Mouse (Mus musculus) brain, adult 2 months (tissue): ENCODE results near the gene Dqx1.

ENCODE experiments used
- DNase-seq: peaks from one replicate; pipeline ENCODE4 v3.0.0; 2011; ENCODE audit warnings: low read depth, low spot score

Gene Dqx1

DNA sequence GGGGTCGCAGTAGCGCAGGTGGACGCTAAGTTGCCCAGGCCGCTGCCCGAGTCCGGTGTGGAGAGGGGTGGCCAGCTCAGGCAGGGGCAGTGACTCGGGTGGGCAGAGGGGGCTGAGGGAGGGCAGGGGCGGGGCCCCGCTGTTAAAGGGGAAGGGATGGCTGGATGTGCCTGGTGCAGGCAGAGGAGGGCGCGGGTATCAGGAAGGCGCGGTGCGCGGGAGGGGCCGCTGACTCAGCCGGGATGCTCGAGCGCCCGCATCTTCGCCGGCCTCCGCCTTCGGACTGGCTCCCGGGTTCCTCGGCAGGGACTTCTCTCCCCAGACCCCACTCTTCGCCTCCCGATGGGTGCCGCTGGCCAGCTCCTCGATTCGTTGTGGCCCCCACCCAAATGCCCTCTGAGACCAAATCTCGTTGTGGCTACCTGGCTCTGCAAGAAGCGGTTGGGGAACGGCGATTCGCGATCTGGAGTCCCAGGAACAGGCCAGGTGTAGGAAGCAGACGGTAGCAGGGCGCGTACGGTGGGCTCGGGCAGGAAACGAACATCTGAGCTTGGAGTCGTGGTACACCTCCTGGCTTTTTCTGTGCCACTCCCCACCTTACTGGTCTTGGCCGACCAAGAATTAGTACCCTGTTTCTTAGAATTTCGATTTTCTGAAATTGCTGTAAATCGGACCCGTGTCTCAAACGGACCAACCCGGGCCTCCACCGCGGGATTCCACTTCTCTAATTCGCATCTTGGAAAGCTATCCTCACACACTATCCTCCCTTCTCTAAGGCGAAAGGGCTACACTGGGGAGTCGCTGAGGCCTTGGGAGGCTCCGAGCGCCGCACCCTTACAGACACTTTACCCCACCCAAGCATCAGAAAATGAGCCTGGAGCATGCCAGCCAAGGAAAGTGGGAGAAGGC, 12.9 kb downstream of the Dqx1 start:
- DNase-seq: no peak

DNA sequence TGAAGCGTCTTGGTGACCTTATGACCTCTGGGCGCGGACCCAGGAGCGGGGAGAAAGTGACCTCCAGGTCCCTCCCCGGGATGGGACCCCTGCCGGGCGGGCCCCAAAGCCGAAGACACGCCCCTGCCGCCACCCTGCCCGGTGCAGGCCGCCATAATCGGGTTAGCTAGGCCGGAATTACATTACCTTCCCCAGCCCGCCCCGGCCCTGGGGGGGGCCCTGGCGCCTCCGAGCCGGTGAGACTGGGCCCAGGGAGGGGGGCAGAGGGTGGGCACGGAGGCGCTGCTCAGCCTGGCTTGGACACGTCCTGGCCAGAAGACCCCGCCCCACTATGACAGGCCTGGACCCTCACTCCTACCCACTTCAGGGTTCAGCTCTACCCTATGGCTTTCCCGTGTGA, 13.6 kb downstream of the Dqx1 start:
- no peak for DNase-seq

DNA sequence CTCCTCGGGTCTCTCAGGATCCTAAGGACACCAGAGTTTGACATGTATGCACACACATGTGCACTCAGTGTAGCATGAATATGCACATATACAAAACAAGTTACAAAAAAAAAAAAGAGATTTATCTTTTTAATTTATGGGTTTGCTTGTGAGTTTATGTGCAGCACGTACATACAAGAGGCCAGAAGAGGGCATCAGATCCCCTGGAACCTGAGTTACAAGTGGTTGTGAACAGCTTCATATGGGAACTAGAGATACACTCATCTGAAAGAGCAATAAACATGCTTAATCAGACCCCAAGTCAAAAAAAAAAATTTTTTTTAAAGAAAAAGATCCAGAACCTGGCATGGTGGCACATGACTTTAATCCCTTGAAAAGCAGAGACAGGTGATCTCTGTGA, 17.3 kb downstream of the Dqx1 start:
- peak; percentile 22 for DNase-seq

DNA sequence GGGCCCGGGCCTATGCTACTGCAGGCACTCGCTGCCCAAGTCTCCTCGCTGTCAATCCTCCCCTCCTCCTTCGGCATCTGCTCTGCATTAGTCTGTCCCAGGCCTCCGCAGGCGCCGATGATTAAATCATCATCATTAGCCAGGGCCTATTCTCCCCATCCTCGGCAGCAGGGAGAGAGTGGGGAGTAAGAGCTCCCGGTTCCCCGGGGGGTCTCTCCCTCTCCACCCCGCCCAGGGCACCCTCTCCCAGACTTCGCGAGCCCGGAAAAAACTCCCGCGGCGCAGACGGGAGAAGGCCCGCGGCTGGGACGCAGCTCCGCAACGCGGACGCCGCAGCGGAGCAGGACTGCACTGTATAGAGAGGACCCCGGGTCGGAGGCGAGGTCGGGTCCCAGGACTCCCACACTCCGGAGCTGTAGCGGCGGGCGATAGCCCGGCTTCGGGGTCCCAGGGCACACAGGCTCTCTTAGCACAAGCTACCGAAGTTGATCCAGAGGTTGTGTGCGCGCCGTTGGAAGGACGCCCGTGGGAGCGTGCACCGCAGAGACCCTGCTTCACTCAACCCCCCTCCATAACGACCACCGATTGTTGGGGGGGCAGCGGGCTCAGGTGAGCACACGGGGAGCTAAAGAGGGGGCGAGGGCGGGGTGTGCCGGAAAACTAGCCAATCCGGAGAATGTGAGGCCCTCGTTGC, 20.1 kb downstream of the Dqx1 start, which contains the start of gene Pcgf1:
Pcgf1 (plus strand) TSS at position 240 of the 694 bp plus-strand sequence.
- DNase-seq: peak; percentile 99

DNA sequence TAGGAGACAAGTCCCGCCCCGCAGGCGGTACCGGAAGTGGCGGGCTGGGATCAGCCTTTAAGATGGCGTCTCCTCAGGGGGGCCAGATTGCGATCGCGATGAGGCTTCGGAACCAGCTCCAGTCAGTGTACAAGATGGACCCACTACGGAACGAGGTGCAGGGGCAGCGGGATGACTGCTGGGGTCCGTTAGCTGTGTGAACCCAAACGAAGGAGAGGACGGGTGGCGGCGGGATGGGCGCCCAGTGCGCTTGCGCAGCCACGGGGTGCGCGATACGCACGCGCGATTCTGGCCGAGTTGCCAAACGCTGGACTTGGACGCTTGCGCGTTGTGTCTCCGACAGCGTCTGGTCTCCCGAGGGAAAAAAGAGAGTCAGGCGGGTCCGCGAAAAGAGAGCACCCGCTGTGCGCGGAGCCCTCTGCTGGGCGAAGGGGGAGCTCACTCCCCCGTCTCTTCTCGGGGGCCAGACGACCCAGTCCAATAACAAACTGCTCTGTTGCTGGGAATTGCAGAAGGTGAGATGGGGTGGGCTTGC, 20.7 kb downstream of the Dqx1 start:
- peak; percentile 96 for DNase-seq

DNA sequence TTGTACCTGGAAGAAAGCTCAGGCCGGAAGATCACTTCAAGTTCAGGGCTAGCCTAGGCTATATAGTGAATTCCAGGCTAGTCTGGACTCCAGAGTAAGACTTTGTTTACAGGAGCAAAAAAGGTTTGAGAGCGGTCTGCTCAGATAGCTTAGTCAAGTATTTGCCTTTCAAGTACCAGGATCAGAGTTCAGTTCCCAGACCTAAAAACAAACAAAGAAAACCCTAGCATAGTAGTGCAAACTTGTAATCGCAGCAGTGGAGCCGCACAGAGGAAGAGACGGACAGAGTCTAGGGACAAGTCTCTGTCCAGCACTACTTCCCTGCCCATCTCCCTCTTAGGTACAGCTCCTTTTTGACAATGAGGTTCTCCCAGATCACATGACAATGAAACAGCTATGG, 22.6 kb downstream of the Dqx1 start:
- DNase-seq: no peak

DNA sequence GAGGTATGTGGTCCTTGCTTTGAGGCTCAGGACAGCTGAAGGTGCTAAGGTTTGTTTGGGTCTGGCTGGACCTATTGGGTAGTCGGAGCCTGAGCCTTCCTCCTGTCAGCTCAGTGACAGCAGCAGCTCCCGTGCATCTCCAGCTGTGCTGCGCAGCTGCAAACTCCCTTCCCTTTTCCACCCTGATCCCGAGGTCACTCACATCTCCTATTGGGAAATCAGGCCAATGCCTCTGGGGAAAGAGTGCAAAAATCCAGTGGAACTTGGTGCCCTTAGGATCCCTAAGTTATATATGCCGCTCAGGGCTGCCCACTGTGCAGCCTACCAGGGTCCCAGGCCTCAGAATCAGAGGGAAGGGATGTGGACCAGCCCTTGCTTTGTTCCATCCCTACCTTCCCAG, 25.9 kb downstream of the Dqx1 start:
- no peak for DNase-seq

DNA sequence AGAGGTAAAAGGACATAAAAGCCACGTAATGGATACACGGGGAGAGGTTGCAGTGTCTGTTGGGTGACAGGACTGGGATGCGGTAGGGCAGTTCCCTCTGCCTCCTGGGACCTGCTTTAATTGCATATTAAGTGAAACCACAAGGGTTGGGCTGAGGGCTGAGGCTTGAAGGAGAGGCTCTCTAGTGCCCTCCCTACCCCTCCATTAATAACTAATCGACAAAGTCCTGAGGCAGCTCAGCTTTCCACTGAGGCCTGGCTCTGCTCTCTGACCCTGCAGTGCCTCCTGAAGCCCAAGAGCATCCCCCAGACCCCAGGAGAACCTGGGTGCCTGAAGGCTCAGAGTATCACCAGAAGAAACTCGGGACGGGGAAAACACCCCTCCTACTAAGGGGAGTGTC, 26.8 kb downstream of the Dqx1 start:
- no peak for DNase-seq

DNA sequence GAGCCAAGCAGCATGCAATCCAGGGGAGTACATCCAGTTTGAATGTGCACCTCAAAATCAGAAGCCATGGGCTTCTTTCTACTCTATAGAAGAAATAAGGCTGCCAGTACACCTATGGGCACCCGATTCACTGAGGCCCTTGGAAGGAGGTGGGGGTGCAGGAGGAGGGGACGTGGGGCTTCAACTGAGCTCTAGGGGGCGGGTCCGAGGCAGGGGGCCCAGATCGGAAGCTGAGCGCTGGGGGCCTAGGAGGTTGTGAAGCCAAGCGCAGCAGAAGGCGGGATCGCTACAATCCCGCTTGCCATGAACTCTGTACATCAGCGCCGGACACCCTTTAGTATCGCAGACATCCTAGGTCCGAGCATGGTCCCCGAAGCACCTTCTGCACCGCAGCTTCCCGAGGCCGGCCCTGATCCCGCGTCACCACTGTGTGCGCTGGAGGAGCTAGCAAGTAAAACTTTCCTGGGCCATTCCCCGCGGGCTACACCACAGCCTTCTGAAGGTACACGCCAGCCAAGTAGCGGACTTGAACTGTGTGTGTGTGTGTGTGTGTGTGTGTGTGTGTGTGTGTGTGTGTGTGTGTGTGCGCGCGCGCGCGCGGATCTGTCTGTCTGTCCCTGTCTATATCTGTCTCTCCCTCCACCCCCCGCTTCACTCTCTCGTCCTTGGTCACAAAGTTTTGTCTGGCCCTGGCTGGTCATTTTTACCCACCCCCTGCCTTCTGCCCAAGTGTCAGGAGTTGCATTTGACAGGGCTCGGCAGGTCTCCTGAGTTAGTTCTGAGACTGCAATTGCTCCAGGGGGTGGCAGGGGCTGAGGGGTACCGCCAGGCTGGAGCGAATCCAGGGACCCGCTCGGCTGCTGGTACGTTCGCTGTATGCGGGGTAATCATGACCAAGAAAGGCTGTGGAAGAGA, 28.7 kb downstream of the Dqx1 start, which contains the start of gene Lbx2:
Lbx2 (plus strand) TSS at position 247 of the 915 bp plus-strand sequence.
- no peak for DNase-seq

DNA sequence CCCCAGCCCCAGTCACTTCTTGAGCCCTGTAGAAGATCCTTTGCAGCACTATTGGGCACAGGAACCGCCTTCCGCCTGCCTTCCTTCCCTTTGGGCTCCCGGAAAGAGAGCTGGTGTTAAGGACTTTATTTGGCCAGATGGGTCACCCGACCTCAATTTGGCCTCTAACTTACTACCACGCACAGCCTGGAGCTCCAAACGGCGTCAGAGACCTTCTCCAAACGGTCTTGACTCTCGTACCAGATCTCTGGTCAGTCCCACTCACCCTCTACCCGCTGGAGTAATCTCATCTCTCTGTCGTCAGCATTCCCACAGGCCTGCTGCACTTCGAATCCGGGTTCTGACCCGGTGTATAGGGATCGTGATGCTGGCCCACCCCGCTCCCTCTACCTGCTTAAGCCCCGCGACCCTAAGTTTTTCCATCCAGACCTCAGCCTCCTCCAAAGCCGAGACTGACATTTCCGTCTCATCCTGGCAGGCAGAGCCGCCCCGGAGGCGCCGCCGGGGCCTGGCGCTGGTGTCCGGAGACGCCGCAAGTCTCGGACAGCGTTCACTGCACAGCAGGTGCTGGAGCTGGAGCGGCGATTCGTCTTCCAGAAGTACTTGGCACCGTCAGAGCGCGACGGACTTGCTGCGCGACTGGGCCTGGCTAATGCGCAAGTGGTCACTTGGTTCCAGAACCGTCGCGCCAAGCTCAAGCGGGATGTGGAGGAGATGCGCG, 29.7 kb downstream of the Dqx1 start:
- no peak for DNase-seq

DNA sequence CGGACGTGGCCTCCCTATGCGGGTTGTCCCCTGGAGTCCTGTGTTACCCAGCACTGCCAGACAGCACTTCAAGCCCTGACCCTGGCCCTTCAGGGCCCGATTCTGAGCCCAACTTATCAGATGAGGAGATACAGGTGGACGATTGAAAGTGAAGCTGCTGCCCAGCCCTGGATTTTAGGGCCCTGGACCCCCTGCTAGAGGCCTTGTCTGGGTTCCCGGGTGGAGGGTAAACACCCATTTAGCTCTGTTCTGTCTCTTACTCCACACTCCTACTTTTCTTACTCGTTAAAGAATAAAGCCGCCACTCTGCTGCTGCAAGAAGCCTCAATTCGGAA, 30.2 kb downstream of the Dqx1 start:
- DNase-seq: no peak

DNA sequence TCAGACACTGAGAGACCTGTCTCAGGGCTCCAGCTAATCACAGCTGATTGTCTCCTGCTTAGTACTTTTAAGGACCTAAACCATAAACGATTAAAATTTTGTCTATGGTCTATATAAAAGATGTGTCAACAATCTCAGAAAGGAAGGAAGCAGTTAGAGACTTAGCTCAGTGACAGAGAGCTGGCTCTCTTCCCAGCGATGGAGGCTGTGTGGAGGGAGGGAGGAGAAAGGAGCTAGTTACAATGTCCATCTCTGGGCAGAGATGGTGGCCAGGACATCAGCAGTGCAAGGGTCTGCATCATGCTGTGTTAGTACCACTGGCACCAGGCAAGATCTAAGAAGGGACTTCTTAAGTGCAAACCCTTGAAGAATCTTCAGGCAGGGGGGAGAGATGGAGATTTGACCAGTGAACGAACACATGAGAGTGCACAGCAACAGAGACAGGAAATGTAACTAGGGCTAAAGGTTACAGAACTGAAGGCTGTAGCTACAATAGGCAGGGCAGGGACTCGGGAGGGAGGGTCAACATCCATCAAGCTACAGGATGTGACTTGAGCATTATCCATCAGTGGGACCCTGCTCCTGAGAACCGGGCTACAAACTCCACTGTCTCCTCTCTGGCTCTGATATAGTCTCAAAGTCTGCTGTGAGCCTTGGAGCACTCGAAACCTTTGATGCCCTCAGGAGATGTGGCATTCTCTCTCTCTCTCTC, 34.9 kb downstream of the Dqx1 start:
- no peak for DNase-seq

DNA sequence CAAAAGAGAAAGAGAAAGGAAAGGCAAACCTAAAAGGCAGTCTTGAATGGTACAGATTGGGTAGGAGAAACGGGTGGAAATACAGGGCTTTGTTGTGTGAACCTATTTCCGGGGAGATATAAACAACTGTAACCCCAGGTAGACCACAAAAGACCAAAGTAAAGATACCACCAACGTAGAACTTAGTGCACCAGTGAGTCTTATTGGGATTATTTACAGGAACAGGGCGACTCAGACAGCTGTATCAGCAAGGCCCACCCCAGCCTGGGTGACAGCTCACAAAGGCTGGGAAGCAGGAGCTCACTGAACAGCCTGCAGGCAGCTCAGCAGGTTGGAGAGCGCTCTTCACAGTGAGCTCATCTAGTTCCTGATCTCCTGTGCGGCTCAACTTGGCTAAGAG, 38.3 kb downstream of the Dqx1 start:
- no peak for DNase-seq

DNA sequence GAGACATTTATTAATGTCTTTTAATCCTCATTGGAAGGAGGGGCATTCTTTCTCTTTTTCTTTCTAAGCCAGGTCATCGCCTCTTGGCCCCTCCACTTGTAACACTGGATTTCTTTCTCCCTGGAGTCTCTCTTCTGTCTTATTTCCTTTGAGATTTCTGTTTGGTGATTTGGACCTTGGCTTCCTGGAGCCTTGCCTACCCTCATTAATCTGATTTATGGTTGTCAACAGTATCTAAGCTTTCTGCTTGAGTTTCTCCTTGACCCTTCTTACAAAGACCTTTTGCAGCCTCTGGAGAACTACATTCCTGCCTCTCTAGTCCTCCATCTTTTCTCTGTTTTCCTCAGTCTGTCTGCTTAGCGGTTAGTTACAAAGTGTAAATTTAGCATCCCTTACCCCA, 40.8 kb downstream of the Dqx1 start:
- no peak for DNase-seq

DNA sequence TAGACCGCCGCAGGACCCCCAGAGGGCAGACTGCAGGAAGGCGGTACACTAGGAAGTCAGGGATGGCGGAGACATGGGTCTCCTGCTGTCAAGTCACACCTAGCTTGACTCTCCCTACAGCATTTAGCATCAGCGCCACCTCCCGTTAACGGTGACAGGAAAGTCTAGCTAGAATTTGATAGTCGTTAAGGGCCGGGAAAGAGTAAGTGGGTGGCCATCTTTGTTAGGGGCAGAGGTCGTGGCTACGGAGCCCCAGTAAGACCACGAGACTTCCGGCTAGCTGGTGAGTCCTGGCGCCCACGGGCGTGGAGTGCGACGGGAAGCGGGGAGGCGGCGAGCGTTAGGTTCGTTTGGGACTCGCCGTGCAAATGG, 43.7 kb downstream of the Dqx1 start, which contains the start of the genes Ccdc142 and Gm42688:
Ccdc142 (plus strand) TSS at position 286 of the 372 bp plus-strand sequence.
Gm42688 (plus strand) TSS at position 302 of the 372 bp plus-strand sequence.
- peak; percentile 98 for DNase-seq

DNA sequence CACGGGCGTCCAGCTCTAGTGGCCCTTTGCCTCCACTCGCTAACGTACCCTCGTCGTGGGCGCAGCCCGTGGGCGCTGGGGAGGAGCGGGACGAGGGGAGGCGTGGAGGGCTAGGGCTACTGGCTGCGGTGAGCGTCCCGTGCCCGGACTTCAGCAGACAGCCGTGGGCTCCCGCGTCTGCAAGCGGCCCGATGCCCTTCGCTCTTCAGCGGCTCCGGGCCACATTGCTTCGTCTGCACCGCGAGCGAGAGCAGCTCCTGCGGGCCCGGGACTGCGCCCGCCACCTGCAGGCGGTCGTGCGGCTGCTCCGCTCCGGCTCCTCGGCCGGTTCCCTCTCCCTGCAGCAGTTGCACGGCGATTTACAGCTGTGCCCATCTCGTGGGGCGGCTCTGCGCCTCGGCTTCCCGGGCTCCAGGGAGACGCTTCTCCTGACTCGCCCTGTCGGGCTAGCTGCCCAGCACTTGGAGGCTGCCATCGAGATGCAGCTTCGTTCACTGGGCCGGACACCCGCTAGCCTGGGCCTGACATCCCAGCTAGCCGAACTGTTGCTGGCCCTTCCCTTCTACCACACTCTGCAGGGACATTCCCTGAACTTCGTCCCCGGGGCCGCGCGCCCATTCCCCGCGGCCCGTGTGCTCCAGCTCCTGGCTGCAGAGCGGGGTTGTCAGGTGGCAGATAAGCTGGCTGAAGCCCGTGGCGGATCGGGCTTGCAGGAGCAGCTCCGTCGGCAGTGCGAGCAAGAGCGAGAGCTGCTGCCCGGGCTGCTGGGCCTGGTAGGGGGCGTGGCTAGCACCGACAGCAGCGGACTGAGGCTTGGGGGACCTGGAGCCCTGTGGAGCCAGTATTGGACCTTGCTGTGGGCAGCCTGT, 44.3 kb downstream of the Dqx1 start:
- DNase-seq: peak; percentile 74

DNA sequence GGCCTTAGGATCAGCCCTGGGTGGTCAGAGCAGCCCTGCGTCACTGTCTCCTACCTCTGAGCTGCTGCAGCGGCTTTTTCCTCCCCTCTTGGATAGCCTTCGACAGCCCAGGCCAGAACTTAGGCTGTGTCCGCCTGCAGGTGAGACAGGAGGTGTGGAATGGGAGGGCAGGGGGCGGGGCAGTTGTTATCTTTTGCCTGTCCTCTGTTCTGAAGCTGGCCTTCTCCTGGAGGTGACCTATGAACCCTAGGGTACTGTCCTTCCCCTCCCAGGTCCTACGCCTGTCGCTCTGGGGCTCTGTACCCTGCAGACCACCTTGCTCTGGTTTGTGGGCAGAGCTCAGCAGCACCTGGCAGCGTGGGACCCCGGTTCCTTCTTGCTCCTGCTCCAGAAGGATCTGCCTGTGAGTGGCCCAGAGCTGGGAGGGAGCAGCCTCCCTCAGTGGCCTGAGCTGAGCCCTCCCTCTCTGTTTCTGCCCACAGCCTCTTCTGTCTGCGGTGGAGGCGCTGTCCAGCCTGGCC, 45.5 kb downstream of the Dqx1 start:
- no peak for DNase-seq

DNA sequence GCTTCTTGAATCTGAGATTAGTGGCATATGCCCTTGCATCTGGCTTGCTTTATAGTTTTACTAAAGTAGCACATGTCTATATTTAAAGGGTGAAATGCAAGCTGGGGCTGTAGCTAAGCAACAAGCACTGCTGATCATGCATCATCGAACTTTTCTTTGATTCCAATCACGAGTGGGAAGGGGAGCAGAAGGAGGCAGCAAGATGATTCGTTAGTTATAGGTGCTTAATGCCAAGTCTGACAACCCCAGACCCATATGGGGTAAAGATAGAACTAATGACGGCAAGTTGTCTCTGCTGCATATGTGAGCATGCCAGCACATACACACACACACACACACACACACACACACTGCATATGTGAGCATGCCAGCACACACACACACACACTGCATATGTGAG, 46.5 kb downstream of the Dqx1 start:
- DNase-seq: peak; percentile 74
